Mouse (Mus musculus) gastrocnemius, postnatal 25 days (tissue): Measurements from ENCODE around the gene Tcta. TPM values are rescaled to one million over a fixed set of nuclear protein-coding genes. Genes with fewer than 3 reads are reported as not detected.
"Not testable (repeated sequence)": the region's sequence is repeated elsewhere in the genome, so short reads cannot be mapped to it uniquely, and the experiment has no call there.

Experiments used
- DNase-seq: peaks from one replicate; pipeline ENCODE4 v3.0.0; 2022
- total RNA-seq, 2 experiments: library from RNA; stranded (reverse); gene quantifications; 1 replicate in 1 of 2; 2 replicates in 1 of 2; pipeline ENCODE4 v1.2.3; 2021

The Tcta gene
- total RNA-seq, 2 experiments from 2014 or later = 25.0 to 30.8 TPM

DNA sequence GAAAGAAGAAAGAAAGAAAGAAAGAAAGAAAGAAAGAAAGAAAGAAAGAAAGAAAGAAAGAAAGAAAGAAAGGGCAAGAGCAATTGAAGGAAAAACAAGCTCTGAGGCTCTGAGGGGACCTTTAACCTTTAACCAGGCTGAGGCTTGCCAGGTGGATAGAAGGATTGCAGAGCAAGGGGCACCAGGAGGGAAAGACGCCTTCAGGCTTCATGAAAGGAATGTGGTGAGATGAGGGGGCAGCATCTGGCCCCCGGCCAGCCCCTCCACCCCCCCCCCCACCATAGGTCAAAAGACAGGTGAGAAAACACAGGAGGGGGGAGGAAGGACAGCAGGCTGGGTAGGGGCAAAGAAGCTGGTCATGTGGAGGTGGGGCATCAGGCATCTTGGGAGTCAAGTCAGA is 34.0 kb downstream of the Tcta start:
- DNase-seq = no peak

DNA sequence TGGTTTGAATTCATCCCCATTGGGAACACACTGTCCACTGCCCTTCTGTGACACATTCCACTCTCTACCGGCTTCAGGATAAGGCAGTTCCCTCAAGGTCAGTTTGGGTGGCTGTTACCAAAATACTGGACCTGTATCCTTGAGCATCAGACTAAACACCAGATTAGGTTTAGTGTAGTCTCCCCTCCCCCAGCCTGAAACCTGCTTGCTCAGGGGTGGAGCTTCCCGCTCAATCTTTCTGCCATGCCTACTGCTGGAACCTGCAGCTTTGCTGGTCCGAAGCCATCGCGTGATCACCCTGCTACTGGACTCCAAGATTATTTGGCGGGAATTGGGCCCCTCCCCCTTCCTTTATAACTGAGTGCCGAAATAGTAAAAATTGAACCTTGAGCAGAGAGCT is 37.3 kb downstream of the Tcta start:
- not testable (repeated sequence) for DNase-seq

DNA sequence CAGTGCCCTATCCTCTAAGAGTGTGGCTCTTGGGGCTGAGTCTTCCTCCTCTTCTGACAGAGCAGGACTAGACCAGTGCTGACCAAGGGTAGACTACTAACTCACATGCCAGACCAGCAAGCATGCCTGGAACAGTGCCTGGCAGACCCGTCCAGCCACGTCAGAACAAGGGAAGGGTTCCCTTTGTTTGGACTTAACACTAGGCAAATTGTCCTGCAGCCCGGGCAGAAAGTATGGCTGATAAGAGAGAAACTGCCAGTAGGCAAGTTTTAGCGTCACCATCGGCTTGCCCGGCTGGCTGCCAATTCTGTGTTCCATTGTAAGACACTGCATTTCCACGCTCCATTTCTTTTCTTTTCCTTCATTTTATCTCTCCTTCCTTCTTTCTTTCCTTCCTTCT is 38.3 kb downstream of the Tcta start:
- DNase-seq = no peak

DNA sequence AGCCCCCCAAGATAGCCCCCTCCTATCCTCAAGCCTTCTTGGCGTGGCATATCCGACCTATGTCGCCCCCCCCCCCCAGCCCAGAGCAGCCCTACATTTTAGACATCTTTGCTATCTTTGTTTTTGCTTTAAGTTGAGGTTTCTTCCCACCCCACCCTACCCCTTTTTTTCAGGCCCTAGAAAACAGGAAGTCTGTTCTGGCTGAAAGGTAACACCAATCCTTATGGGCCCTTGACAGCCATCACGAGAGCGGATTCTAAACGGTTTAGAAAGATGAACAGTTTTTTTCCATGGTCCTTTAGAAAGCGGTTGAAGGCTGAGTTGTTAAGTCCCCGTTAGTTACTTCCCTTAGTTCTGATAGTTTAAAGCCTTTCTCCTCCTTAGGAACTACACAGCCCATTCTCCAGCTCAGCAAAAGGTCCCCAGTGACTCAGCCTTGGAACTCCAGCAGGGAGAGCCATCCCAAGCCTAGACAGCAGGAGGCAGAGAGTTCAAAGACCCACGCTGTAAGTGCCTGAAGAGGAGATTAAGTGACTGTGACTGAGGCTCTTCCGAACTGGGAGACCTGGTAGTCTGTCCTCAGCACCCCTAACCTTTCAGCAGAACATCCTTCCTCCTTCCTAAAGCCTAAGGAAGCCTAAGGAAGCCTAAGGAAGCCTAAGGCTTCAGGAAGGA is 39.6 kb downstream of the Tcta start:
- DNase-seq = no peak

DNA sequence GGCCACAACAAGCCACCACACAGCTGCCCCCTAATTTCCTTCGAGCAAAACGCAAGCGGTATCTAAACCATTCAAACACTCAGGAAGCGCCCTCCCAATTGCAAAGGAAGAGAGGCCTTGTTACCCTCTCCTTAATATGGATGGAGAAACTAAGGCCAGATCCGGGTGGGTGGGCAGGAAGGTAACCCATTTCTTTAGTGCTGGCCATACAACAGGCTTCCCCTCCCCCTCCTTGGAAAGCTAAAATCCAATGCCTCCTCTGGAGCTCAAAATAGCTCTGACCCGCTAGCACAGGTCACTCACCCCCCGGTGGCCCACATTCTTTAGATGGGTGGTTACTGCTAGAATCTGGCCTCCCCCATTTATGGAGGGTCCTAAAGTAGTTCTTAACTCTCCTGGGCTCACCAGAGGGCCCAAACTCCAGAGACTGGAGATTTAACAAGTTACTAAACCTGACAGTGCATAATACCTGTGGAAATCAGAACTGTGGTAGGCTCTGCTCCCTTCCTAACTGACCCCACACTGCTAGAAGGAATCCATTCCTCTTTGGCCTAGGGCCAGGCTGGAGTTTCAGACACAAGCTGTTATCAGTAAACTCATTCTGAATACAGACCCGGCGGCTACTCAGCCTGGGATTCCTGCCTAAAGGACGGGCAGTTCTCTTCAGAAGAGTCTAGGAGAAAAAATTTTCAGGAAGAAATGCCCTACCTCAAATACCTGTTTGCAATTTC is 41.6 kb downstream of the Tcta start:
- DNase-seq = no peak

DNA sequence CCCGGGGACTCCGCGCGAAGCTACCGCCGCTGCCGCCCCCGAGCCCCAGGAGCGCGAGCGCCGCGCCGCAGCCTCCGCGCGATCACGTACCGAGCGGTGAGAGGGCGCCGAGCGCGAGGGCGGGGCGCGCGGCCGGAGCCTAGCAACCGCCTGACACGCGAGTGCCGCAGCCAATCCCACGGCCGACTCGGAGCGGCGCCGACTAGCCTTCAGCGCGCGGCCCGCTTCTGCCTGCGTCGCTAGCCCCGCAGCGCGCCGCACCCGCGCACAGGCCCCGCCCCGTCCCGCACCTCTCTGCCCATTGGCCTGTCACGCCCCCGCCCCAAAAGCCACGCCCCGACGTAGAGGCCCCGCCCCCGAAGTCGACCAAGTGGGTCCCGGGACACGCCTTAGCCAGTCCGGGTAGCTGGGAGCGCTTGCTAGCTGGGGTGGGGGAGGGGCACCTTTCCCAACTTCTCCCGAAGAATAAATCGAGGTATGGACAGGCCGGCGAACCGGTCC is 42.2 kb downstream of the Tcta start, which contains the start of gene Dag1:
Gene Dag1 (minus strand): TSS at position 269 of the 501 bp plus-strand sequence.
- DNase-seq = peak; percentile 100

DNA sequence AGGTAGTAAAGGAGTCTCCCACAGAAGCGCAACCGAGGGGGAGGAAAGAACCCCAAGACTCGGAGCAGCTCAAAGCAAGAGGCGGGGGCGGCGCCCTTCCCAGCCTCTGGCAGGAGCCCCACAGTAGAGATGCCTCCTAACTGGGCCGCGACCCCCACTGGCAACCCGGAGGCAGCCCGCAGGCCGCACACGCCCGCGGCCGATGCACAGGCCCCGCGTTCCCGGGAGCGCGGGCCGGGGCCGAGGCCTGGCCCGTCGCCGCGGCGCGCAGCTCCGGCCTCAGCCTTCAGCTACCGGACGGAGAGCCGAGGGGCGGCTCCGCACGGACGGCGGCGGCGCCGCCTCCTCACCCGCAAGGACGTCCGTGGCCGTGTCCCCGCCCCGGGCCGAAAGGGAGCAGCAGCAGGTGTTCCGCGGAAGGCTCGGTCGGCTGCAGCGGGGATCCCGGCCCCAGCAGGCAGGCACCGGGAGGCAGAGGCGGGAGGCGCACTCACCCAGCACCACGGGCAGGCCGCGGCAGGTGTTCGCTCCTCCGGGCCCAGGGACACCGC is 42.8 kb downstream of the Tcta start:
- no peak for DNase-seq

DNA sequence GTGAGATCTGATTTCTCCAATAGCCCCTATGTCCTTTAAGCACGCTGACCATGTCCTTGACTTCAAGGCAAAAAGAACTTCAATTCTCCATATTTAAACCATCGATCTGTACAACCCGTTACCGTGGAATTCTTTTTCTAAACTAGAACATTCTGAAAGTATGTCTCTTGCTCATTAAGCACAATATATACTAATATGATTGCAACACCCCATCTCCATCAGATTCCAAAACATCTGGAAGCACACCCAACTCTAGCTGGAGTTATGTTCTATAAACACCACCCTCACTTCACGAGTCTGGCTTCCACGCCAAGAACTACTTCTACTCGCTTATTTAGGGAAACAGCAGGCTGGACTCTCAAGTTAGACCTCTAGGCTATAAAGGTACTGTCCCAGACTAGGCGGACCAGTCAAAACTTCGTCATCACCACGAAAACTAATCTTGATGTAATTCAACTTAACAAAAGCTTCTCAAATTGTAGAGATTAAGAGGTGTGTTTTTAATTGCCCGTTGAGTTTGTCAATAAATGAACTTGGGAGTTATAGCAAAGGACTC is 43.4 kb downstream of the Tcta start:
- peak; percentile 43 for DNase-seq

DNA sequence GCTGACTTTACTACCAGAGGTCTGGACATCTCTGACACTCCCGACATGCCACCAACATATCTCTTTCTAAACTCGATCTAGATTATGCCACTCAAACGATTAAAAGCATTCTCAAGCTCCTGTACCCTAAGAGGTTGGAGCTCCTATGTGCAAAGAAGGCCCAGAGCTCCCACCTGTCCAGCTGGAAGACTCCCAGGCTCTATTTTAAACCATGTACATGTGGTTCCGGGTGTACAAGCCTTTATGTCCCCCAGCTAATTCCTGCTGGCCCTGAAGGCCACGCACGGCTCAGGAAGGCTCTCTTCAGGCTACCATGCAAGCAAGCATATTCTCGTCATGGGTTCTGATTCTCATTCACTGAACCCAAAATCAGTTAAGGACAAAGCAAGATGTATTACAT is 44.1 kb downstream of the Tcta start:
- peak; percentile 67 for DNase-seq

DNA sequence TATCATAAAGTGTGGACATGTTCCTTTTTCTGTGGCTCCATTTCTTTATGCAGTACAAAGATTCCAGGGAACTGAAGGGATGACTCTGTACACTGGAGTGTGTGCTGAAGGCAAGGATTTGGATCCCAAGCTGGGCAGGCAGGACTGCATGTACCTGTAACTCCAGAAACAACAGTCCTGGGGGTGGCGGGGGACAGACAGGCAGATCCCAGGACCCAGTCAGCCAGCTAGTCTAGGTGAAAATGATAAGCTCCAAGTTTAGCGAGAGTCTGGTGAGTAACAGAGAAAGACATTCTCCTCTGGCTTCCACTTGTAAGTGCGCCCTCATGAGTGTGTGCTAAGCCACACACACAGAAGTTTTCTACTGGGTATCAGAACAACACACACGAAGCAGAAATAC is 45.4 kb downstream of the Tcta start:
- no peak for DNase-seq

Other genes starting within 250 kb of the Tcta start
- not detected for gene Mst1, start 225.7 kb downstream of the Tcta start, total RNA-seq
- gene Rnf123, start 222.8 kb downstream of the Tcta start, total RNA-seq = 100 to 1,000 TPM; 163 to 169 TPM
- gene Apeh, start 211.6 kb downstream of the Tcta start, total RNA-seq = 10 to 100 TPM; 32.9 to 34.4 TPM
- gene Bsn, start 115.8 kb downstream of the Tcta start, total RNA-seq = under 1 TPM; 0.05 to 0.08 TPM
- 100 to 1,000 TPM; 169 to 183 TPM for gene Dag1, start 42.2 kb downstream of the Tcta start, total RNA-seq
- 10 to 100 TPM in 1 of 2 experiments, 1 to 10 TPM in 1; 8.2 to 12.1 TPM for gene Nicn1, start 15.7 kb downstream of the Tcta start, total RNA-seq
- 1 to 10 TPM; 1.6 to 1.8 TPM for gene Amt, start 9.3 kb downstream of the Tcta start, total RNA-seq
- 100 to 1,000 TPM; 104 to 120 TPM for gene Rhoa, start within 50 bp of the Tcta start, total RNA-seq
- gene Gpx1, start 32.7 kb upstream of the Tcta start, total RNA-seq = 10 to 100 TPM; 74.4 to 92.9 TPM
- 10 to 100 TPM; 61.7 to 64.9 TPM for gene Usp4, start 41.7 kb upstream of the Tcta start, total RNA-seq
- under 1 TPM; 0.40 to 0.46 TPM for gene 1700102P08Rik, start 86.6 kb upstream of the Tcta start, total RNA-seq
- gene Ccdc36, start 122.3 kb upstream of the Tcta start, total RNA-seq = not detected
- not detected for gene BC048562, start 130.3 kb upstream of the Tcta start, total RNA-seq
- gene Ccdc71, start 154.4 kb upstream of the Tcta start, total RNA-seq = 10 to 100 TPM; 16.3 to 17.2 TPM
- 1 to 10 TPM; 3.3 to 3.8 TPM for gene Klhdc8b, start 155.4 kb upstream of the Tcta start, total RNA-seq
- gene Lamb2, start 173.6 kb upstream of the Tcta start, total RNA-seq = 100 to 1,000 TPM; 142 to 152 TPM
- gene Usp19, start 184.4 kb upstream of the Tcta start, total RNA-seq = 100 to 1,000 TPM; 101 to 103 TPM
- 10 to 100 TPM; 64.1 to 77.4 TPM for gene Qars, start 201.5 kb upstream of the Tcta start, total RNA-seq
- gene Qrich1, start 210.6 kb upstream of the Tcta start, total RNA-seq = 10 to 100 TPM; 41.2 to 50.5 TPM